Mouse (Mus musculus) layer of hippocampus, adult 18-20 months (tissue): ENCODE measurements at regions not wholly inside any gene's neighbourhood (a gene's known extent, or its start where the extent isn't known, plus 50 kb on each side); places are given as distances from the start of the nearest gene placed in this dataset.

Experiments used
- microRNA-seq, 2 experiments: library from miRNA; unstranded; fragments of <30 nt; microRNA quantifications; one replicate each; pipeline ENCODE4 v1.2.0; 2021

Small RNAs in the stretch of these regions (microRNA-seq; reads per million reads assigned to microRNA genes)
- gene Mir138-1: 2,661 to 5,821 reads per million in 2 experiments
